Mouse (Mus musculus) urinary bladder, adult 18-20 months (tissue): ENCODE measurements around the gene Thop1.

Experiments
- DNase-seq, 2 experiments: peaks; one replicate each; pipeline ENCODE4 v3.0.0; 2022; ENCODE audit warnings: low spot score in 2 of 2, mixed read lengths in 2 of 2

The Thop1 gene

DNA sequence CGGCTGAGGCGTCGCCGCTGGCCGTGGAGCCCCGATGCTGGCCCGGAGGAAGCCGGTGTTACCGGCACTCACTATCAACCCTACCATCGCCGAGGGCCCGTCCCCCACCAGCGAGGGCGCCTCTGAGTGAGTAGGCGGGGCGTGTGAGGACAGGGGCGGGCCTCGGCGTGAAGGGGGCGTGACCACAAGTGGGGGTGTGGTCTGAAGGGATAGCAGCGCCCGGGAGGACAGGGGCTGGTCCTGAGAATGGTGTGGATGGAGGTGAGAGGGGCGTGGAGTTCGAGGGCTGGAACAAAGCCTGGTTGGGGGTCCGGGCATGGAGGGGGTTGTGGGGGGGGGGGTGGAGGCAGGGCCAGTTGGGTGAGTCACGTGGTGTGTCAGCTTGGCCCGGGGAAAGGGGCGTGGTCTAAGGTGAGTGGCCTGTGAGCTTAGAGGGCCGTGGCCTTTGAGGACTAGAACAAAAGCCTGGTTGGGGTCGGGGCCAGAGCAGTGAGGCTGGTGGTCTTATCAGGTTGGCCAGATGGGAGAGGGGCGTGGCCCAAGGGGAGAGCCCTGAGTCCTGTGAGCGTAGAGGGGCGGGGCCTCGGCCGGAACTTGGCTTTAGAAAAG, 36.4 kb downstream of the Thop1 start:
- DNase-seq = peak; percentile 75 to 89

DNA sequence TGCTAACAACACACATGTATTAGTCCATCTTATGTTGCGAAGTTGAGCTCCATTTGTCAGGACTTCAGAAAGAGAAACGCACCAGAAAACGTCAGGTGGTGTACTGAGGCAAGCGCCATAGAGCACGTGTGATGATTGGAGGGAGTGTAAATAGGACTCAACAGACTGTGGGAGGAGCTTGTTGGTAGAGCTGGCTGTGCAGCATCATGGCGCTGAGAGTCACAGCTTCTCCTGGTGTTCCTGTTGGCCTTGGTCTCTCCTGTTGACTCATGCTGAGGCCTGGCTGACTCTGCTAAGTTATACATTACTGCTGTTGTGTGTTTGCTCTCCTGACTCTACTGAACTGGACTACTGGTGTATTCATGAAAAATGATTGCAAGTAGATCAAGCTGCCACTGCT, 43.1 kb downstream of the Thop1 start:
- no peak for DNase-seq

DNA sequence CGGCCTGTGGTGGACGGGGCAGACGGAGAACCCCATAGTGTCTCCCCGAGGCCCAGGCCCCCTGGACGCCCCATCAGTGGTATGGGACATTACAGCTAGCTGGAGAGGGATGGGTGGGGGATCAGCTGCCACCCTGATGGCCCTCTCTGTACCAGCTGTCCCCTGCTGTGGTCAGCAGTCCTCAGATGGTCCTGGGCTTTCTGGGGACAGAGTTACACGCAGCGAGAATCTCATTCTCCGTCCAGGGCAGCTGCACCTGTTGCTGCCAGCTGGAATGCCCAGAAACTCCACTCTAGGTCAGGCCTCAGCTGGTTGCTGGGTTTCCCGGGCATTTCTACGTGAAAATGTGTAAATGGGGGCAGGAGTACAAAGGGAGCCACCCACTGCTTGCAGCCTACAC, 49.8 kb downstream of the Thop1 start:
- DNase-seq = no peak

DNA sequence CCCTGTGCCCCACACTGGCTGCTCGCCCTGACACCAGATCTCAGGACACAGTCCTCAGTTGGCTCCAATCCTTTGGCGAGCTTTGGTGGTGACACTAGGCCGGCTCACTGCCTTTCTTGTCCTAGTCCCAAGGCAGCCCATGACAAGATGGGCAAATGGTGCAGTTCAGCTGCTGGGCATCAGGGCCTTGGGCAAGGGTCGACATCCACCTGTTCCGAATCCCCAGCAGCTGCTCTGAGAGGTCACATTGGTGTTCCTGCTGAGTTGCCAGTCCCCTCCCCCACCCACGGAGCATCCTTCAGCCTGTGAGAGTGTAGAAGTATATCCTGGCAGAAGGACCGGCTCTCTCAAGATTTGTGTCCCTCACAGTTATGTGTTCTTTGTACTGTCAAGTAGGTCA, 50.8 kb downstream of the Thop1 start:
- no peak for DNase-seq

DNA sequence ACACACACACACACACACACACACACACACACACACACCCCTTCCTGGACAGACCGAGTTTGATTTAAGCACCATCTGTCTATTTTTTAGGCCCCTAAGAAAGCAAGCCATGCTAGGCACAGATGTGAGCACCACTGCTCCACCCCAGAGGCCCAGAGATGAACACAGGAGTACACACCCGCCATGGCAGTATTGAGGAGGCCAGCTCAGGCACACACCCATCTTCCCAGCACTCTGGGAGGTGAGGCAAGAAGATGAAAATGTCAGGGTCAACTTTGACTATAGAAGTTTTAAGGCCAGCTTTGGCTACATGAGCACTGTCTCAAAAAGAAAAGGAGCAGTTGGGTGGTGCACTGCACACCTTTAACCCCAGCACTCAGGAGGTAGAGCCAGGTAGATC, 53.1 kb downstream of the Thop1 start:
- no peak for DNase-seq

DNA sequence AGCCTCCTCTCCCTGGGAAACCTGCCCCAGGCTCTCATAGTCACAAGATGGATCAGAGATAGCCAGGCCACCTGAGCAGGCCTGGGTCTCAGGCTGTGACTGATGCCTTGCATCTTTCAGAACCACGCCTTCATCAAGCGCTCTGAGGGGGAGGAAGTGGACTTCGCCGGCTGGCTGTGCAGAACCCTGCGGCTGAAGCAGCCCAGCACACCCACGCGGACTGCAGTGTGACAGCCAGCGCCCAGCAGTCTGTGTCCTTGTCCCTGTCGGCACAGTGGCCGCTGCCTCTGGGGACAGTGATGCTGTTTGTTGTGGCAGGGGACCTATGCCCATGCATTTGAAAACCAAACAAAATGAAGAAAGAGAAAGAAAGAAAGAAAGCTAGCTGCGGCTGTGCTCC, 53.7 kb downstream of the Thop1 start:
- no peak for DNase-seq
